Mouse (Mus musculus) gastrocnemius, postnatal 14 days (tissue): ENCODE measurements around the gene Elfn1. TPM values are rescaled to one million over a fixed set of nuclear protein-coding genes. Genes with fewer than 3 reads are reported as not detected.
A peak's percentile ranks its signal among the peaks of the same experiment; 100 is the strongest.

Source experiments
- DNase-seq: peaks from one replicate; pipeline ENCODE4 v3.0.0; 2021; ENCODE audit warnings: mixed read lengths
- intact Hi-C: fragments of 180-260 bp; cut with DNase I; formaldehyde crosslinking; loops from one replicate; pipeline ENCODE4 v1.15.1; 2025; ENCODE audit warnings: low total_unique reads
- total RNA-seq, 2 experiments: library from RNA; stranded (reverse); gene quantifications; 2 replicates each; pipeline ENCODE4 v1.2.3; 2021

The Elfn1 gene
- total RNA-seq, 2 experiments from 2014 or later: 0.09 to 0.25 TPM

DNA sequence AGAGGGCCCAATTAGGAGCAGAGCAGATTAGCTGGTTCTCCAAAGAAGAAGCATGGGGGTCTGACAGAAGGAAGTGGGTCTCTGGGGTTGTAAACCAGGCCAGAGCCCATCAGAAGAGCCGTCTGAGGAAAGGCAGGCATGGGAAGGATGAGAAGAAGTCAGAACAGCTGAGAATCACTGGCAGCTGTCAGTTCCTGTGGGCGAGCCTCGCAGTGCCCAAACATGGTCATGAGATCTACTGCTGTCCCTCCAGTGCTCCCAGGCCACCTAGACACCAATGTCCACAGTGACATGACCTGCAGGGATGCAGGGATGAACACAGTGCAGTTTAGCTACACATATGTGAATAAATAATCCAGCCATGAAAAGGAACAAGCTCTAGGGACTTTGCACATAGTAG, 102.7 kb downstream of the Elfn1 start:
- intact Hi-C loops: no loop called here
- DNase-seq: no peak

DNA sequence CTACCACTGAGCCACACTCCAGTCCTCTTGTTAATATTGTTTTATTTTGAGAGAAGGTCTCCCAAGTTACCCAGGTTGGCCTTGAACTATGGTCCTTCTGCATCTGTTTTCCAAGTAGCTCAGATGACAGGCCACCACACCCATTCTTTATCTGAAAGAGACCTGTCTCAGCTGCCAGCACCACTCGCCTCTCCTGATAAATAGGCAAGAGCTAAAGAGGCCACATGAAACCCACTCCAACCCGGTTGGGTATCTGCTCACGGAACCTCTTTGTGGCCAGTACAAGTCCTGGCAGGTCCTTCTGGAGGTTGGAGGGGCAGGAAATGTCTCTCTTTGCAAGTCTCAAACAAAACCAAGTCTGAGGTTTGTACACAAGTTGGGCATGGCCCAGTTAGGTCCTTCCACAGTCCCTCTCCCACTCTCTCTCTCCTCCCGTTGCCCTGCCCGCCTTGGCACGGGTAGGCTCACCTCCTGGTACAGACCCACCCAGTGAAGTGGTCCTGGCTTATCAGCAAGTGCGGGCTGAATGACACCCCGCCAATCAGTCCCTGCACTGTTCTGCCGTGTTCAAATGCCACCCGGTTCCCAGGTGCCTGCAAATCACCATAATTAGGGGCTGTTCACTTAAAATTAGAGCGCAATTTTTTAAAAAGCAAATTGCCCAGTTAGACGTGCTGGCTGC, 104.7 kb downstream of the Elfn1 start:
- intact Hi-C loops: no loop called here

DNA sequence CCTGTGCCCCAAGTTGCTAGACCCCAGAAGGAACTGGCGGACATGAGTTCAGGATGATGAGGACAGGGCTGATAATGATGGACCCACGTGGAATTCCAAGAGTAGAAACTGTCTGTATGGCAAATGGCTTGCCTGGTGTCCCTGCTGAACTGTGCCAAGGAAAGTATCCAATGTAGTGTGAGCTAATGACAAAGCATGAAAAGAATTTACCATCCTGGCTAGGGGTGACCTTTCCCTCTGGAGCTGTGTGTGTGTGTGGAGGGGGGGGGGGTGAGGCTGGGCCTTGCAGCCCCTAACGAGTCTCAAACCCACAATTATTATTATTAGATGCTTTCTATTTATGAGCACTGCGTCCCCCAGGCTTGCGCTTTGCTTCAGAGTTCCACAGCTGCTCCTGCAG, 105.9 kb downstream of the Elfn1 start:
- intact Hi-C loops: no loop called here
- DNase-seq: no peak

More for the DNA sequence above, 104.7 kb downstream of the Elfn1 start:
- DNase-seq: no peak

DNA sequence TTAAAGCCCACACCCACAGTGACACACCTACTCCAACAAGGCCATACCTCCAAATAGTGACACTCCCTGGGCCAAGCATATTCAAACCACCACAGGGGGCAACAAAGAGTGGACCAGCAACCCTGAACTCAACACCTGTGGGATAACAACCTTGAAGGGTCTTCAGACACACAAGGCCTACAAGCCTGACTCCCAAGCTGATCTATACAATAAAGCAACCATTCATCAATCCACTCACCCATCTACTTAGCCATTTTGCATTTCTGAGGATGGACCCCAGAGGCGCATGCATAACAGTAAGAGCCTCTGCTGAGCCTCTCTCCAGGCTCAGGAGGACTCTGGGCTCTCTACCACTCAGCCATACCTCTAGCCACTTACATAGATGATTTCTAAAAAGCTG, 109.2 kb downstream of the Elfn1 start:
- DNase-seq: no peak
- intact Hi-C loops: no loop called here

DNA sequence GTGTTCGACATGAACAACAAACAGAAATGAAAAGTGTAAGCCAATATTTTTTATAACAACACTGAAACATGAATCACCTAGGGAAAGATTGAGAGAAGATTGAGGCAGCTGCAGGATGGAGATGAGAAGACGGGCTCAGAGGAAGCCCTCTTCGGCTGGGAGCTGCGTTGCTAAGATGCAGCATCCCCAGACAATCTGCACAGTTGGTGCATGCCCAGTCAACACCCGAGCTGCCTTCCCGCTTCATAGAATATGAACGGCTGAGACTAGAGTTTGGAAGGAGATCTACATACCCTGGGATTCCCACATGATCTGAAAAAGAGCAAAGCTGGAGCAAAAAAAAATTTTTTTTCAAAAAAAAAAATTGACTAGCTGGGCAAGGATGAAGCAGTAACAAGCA, 111.0 kb downstream of the Elfn1 start:
- DNase-seq: no peak
- intact Hi-C loops: no loop called here

DNA sequence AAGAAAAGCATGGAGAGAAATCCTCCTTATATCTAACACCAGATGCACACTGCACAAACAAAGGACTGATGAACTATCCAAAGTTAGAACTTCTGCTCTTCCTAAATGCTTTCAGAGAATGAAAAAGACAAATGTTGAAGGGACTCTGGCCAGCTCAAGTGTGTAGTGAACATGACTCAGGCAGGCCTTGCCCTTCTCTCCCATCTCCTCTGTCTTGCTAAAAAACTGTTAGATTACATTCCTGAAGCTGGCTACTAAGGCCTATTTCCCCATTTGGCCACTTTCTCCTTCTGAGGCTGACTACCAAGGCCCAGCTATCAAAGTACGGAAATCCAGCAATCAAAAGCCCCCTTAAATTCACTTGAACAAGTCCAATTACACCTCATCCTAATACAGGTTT, 111.9 kb downstream of the Elfn1 start:
- intact Hi-C loops: no loop called here
- DNase-seq: no peak

DNA sequence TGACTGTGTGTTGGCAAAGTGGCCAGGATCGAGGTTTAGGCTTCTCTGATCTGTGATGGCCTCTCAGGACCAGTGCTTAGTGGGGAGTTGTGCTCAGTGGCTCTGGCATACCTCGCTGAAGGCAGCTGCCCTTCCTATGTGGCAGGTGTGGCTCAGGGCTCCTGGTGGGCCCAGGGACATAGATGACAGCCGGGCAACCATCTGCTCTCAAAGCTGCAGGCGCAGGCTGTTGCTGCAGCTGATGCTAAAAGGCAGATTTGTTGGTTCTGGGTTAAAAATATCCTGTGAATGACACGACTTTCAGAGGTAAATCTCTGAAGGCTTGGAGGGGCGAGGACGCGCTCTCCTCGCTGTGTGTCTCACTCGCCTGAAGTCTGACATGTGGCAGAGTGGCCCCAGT, 114.0 kb downstream of the Elfn1 start:
- intact Hi-C loops: no loop called here
- DNase-seq: no peak

DNA sequence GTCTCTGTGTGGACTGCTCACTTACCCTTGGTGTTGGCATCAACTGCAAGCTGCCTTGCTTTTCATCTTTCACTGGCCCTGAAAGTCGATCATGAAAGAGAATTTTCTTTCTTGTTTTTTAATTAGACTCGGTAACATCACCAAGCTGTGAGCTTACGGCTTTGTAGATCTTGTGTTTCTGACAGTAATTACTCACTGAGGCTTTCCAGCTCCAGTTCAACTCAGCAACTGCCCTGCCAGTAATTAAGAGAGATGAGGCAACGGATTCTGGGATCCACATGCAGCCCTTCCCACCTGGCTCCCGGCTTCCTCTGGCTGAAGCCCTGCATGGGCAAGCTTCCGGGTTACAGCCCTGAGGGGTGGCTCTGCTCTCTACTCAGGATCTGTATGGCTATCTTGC, 115.1 kb downstream of the Elfn1 start:
- no peak for DNase-seq

DNA sequence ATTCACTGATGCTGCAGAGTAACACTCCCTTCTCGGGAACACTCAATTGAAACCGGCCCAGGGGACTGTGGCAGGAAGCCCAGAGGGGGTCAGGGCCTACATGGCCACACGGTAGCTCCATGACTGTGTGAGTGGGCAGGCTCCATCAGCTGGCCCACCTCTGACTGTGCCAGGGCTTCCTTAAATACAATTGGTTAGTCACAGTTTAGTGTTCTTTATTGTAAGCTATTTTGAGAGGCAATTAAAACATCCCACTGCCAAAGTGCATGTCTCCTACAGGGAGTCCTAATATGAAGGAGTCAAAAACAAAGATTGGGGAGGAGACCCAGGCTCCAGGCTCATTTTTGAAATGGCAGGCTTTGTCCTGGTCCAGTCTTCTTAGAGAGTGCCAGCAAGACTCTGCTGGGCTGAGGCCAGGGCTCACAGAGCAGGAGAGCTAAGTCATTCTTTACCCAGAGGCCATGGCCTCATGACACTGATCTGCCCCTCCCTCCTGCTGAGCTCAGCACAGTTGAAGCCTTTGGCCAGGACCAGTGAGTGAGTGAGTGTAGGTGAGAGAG, 116.3 kb downstream of the Elfn1 start:
- intact Hi-C loops: no loop called here
- DNase-seq: peak; percentile 62

More for the DNA sequence above, 115.1 kb downstream of the Elfn1 start:
- intact Hi-C loops: no loop called here

Other genes starting within 250 kb of the Elfn1 start
- gene Micall2, start 171.6 kb upstream of the Elfn1 start, total RNA-seq: 1 to 10 TPM; 3.0 to 3.1 TPM
- gene Ints1, start 132.3 kb upstream of the Elfn1 start, total RNA-seq: 10 to 100 TPM; 36.1 to 36.4 TPM
- gene Mafk, start 116.4 kb upstream of the Elfn1 start, total RNA-seq: 10 to 100 TPM; 11.1 to 13.6 TPM
- under 1 TPM; 0.45 to 0.55 TPM for gene Tmem184a, start 88.0 kb upstream of the Elfn1 start, total RNA-seq
- gene Gm26938, start 81.5 kb upstream of the Elfn1 start, total RNA-seq: not detected
- 1 to 10 TPM; 7.5 to 8.8 TPM for gene Psmg3, start 81.1 kb upstream of the Elfn1 start, total RNA-seq